ENCODE assay signal across 35 mouse cellular contexts in the genomic region with DNA sequence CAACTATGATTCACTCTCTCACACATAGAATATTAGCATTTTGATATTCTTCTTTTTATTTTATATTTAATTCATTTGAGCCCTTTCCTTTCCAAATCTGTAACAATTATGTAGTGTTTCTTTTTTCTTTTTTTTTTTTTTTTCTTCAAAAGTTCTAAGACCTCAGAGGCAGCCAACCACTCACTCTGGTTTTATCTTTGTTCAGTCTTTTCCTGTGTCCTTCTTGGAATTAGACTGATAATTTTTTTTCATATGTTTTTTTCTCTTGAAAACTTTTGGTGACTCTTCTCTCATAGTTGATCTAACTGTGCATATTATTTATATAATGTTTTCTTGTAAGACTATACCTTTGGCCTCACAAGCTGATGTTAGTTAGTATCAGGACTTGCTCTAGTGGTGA.
"Had no signal": no experiment of that assay in that cellular context is flagged by ENCODE, and none has a peak within 500 bp of the region (broad histone marks: within the 10 kb centered on the region; RNA-seq: fewer than 3 reads in every experiment).

No protein-coding gene starts in this region.

- ATAC-seq: hindbrain, embryonic 16.5 days; hindbrain, postnatal 0 days; inflammation-experienced regulatory T-cells, adult 6 months; intestine, embryonic 15.5 days; intestine, embryonic 16.5 days; intestine, postnatal 0 days had no signal

- H3K9me3 ChIP-seq: heart, embryonic 10.5 days; heart, embryonic 12.5 days; heart, embryonic 15.5 days; hindbrain, embryonic 10.5 days; hindbrain, embryonic 12.5 days; hindbrain, embryonic 13.5 days; hindbrain, embryonic 15.5 days; intestine, embryonic 15.5 days; kidney, embryonic 15.5 days had no signal

- DNase-seq: heart, postnatal 10 days; heart, postnatal 14 days; heart, postnatal 36 days; heart, postnatal 4 days; kidney, adult 11 months; kidney, adult 18-20 months; kidney, adult 2 months; kidney, adult 9 months; kidney, postnatal 10 days; kidney, postnatal 14 days; kidney, postnatal 25 days; kidney, postnatal 36 days; kidney, postnatal 4 days; layer of hippocampus, adult 9-11 months; layer of hippocampus, postnatal 36 days had no signal

- H3K27ac ChIP-seq: hindbrain, embryonic 10.5 days; hindbrain, embryonic 12.5 days; hindbrain, embryonic 13.5 days; hindbrain, embryonic 14.5 days; hindbrain, embryonic 15.5 days; hindbrain, postnatal 0 days; intestine, embryonic 15.5 days; kidney, embryonic 15.5 days; kidney, postnatal 0 days; layer of hippocampus, adult 2 months; left cerebral cortex, adult 2 months had no signal

- H3K27me3 ChIP-seq: heart, embryonic 12.5 days; heart, embryonic 13.5 days; heart, embryonic 15.5 days; hindbrain, embryonic 12.5 days; hindbrain, embryonic 13.5 days; hindbrain, embryonic 15.5 days; intestine, embryonic 15.5 days; kidney, embryonic 15.5 days had no signal

- H3K9ac ChIP-seq: heart, embryonic 12.5 days; heart, embryonic 13.5 days; heart, embryonic 15.5 days; hindbrain, embryonic 12.5 days; hindbrain, embryonic 13.5 days; hindbrain, embryonic 14.5 days; hindbrain, embryonic 15.5 days; intestine, embryonic 15.5 days; kidney, embryonic 15.5 days had no signal

- H3K4me3 ChIP-seq: heart, embryonic 10.5 days; heart, embryonic 12.5 days; heart, embryonic 13.5 days; heart, embryonic 15.5 days; hindbrain, embryonic 10.5 days; hindbrain, embryonic 12.5 days; hindbrain, embryonic 13.5 days; hindbrain, embryonic 15.5 days; intestine, embryonic 15.5 days; kidney, embryonic 15.5 days; layer of hippocampus, adult 2 months; left cerebral cortex, adult 2 months had no signal

- H3K4me2 ChIP-seq: heart, embryonic 11.5 days; heart, embryonic 12.5 days; heart, embryonic 13.5 days; heart, embryonic 15.5 days; hindbrain, embryonic 12.5 days; hindbrain, embryonic 13.5 days; hindbrain, embryonic 14.5 days; hindbrain, embryonic 15.5 days; intestine, embryonic 15.5 days; kidney, embryonic 15.5 days had no signal
